Mouse (Mus musculus) heart, embryonic 10.5 days (tissue): ENCODE results near the gene Hist1h2ah. TPM values are rescaled to one million over a fixed set of nuclear protein-coding genes. Genes with fewer than 3 reads are reported as not detected.

Experiments
- DNase-seq: peaks from one replicate; pipeline ENCODE4 v3.0.0-alpha.2; 2017; ENCODE audit warnings: low spot score
- H3K27ac ChIP-seq: fragments of 300-500 bp; sonication (generic); 2 replicates; pipeline ENCODE4 v1.5.1; 2016; ENCODE audit warnings: mild to moderate bottlenecking
- H3K27me3 ChIP-seq: fragments of 300-500 bp; sonication (generic); 2 replicates; pipeline ENCODE4 v1.6.1; 2016; ENCODE audit warnings: mild to moderate bottlenecking; ENCODE audit not compliant: poor library complexity, insufficient read depth, severe bottlenecking
- H3K36me3 ChIP-seq: fragments of 300-500 bp; sonication (generic); 2 replicates; pipeline ENCODE4 v1.6.1; 2016; ENCODE audit warnings: mild to moderate bottlenecking, moderate library complexity
- H3K4me1 ChIP-seq: fragments of 300-500 bp; sonication (generic); 2 replicates; pipeline ENCODE4 v1.6.1; 2016; ENCODE audit warnings: mild to moderate bottlenecking
- H3K4me3 ChIP-seq: fragments of 300-500 bp; sonication (generic); 2 replicates; pipeline ENCODE4 v1.5.1; 2016; ENCODE audit warnings: mild to moderate bottlenecking, moderate library complexity
- H3K9me3 ChIP-seq: fragments of 300-500 bp; sonication (generic); 2 replicates; pipeline ENCODE4 v1.6.1; 2016; ENCODE audit warnings: mild to moderate bottlenecking, moderate library complexity
- WGBS: fragments of 180-500 bp; shearing (Covaris S2); methylation state at CpG from one replicate; pipeline ENCODE4 v1.1.7; 2016; 5-methylcytosine and 5-hydroxymethylcytosine counted together
- polyA plus RNA-seq: library from polyadenylated mRNA; unstranded; fragments of >200 nt; fragmentation: Nextera tagmentation; extraction: Ambion mirVana; gene quantifications from 2 replicates; pipeline ENCODE4 v1.2.1, GENCODE M21; 2016

Gene Hist1h2ah
- polyA plus RNA-seq, 1 experiment from 2014 or later, result 3.5 TPM

DNA sequence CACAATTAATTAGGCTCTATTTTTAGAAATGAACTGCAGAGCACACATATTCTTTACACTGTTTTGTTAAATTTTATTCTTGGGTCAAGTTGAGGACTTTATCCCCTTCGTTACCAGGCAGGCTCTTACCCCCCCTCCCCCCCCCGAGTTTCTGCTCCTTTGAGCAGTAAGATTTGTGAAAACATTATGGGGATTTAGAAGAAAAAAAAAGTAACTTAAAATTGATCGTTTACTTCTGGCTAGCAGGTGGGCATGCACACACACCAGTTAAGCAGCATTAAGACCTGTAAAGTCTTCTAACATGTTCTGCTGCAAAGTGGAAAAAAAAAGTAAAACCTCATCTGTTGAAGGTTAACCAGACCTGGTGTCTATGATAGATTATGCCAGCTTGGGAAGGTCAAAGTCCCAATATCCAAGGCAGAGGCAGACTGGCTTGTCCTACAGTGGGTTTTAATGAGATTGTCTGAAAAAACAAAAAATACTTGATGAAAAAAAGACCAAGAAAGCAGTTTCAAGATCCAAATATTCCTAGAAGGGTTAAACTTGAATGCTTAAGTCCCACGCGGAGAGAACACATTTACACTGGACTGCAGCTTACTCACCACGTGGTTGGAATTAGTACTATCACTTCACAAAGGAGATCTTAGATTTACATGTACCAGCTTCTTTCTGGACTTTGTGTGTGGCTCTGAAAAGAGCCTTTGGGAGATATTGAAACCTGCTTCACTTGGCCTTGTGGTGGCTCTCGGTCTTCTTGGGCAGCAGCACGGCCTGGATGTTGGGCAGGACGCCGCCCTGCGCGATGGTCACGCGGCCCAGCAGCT lies 713 bp downstream of the Hist1h2ah start:
- Histone ChIP-seq H3K36me3 (no peaks in the 10 kb centered on the region), H3K27ac (peak overlapping the region; percentile 86), H3K4me1 (peaks cover 11% of the 10 kb centered on the region; the same call in 1 of the 2 replicates), H3K4me3 (peak overlapping the region; percentile 57), H3K27me3 (no peaks in the 10 kb centered on the region), H3K9me3 (no peaks in the 10 kb centered on the region)
- no peak for DNase-seq
- WGBS, result 1% methylated on average over 14 of the region's 14 CpGs

DNA sequence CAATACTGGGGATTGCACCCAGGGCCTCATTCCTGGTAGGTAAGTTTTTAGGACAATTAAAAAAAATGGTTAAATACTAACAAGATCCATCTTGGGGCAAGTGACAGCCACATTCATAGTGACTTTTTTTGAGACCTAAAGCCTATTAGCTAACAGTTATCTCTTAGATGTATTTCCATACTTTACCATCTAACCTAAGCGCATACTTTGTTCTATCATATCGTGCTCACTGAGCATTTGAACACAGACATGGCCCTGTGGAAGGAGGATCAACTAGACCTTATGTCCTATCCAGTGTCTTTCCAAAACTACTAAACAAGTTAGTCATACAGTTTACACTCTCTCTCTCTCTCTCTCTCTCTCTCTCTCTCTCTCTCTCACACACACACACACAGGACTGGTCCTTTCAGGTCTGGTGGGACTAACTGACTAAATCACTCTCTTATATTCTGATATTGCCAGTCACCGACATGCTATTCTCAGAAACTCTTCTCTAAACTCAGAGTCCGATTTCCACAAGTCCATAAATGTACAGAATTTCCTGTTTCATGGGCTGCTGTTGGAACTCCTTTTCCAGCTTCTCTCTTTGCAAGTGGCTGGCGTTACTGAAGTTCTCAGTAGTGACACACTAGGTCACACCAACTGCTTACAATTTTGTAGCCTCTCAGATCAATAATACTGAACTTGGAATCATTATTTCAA lies 1.5 kb downstream of the Hist1h2ah start:
- Histone ChIP-seq H3K27ac (peak overlapping the region; percentile 86), H3K36me3 (no peaks in the 10 kb centered on the region), H3K4me3 (peak overlapping the region; percentile 57), H3K9me3 (no peaks in the 10 kb centered on the region), H3K27me3 (no peaks in the 10 kb centered on the region), H3K4me1 (peaks cover 11% of the 10 kb centered on the region; the same call in 1 of the 2 replicates)
- WGBS, result 64% methylated on average over 5 of the region's 5 CpGs
- DNase-seq, result no peak

GRCm38 (mm10) chr13:22030493-22030892 lies 4.9 kb downstream of the Hist1h2ah start:
- no peak for DNase-seq
- no peaks in the 10 kb centered on the region for H3K9me3 ChIP-seq
- no peak overlapping the region for H3K27ac ChIP-seq
- 16% methylated on average over 4 of the region's 4 CpGs for WGBS
- H3K4me1 ChIP-seq, result peaks cover 5% of the 10 kb centered on the region; the same call in 1 of the 2 replicates
- H3K27me3 ChIP-seq, result no peaks in the 10 kb centered on the region
- no peaks in the 10 kb centered on the region for H3K36me3 ChIP-seq
- no peak overlapping the region for H3K4me3 ChIP-seq

DNA sequence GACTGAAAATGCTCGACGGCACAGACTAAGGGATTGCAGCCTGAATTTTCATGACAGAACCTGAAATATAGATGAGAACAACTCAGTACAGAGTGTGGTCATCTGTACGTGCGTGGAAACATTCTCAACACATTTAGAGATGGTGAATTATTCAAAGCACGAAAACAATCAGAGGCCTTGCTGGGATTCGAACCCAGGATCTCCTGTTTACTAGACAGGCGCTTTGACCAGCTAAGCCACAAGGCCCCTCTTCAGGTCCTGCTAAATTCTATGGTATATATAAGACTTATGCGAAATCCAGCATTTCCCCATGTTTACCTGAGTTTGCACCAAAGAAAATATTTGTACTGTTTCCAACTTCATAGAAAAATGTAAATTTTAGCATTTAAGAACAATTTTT lies 5.4 kb downstream of the Hist1h2ah start:
- Histone ChIP-seq H3K27me3 (no peaks in the 10 kb centered on the region), H3K4me1 (peaks cover 5% of the 10 kb centered on the region; the same call in 1 of the 2 replicates), H3K9me3 (no peaks in the 10 kb centered on the region), H3K36me3 (no peaks in the 10 kb centered on the region), H3K27ac (no peak overlapping the region), H3K4me3 (peak overlapping the region; percentile 65)
- WGBS, result 23% methylated on average over 8 of the region's 8 CpGs
- no peak for DNase-seq

GRCm38 (mm10) chr13:22028673-22029460 lies 6.5 kb downstream of the Hist1h2ah start:
- H3K27ac ChIP-seq, result peak overlapping the region; percentile 84
- H3K36me3 ChIP-seq, result no peaks in the 10 kb centered on the region
- peak; percentile 97 for DNase-seq
- H3K27me3 ChIP-seq, result no peaks in the 10 kb centered on the region
- no peaks in the 10 kb centered on the region for H3K9me3 ChIP-seq
- peak overlapping the region; percentile 65 for H3K4me3 ChIP-seq
- WGBS, result under 1% methylated on average over 40 of the region's 40 CpGs
- peaks cover 2% of the 10 kb centered on the region; the same call in 1 of the 2 replicates for H3K4me1 ChIP-seq

DNA sequence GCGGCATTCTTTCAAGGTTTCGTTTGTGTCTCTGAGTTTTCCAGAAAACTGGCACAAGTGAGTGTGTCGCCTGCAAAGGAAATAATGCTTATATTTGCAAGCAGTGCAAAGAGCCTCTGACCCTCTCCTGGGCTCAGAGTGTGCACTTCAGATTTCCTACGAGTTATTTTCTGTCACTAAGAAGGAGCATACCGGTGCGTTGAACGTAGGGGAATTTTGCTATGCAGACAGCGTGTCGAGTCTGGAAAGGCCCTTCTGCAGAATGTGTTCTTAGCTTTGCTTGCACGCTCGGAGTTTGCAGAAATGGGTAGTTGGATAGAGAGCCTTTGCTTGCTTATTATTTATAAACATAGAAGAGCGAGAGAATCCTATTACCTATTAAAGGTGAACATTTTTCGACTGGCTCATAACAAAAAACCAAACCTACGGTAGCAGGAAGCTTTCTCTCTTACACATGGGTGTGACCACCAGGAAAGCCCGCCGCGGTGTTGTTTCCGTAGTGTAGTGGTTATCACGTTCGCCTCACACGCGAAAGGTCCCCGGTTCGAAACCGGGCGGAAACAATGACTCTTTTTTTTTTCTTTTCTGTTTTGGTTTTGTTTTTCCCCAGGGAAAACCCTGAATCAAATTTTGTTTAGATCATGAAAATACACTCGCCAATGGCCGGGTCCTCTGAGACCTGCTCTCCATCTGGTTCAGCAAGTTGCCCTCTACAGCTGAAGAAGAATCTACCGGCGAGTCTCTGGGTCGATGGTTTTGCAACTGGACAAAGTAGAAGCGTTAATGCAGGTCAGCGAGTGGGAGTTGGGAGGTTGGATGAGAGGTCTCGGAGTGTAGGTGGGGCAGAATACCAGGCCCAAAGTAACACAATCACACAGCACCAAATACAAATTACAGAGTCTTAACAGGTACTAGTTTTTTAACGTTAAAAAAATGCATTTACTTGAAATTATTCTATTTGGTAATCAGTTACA lies 9.0 kb downstream of the Hist1h2ah start:
- peak overlapping the region; percentile 76 for H3K27ac ChIP-seq
- WGBS, result under 1% methylated on average over 35 of the region's 35 CpGs

GRCm38 (mm10) chr13:22022241-22022640 lies 13.1 kb downstream of the Hist1h2ah start:
- H3K27ac ChIP-seq, result 0 out of 2 replicates have a peak overlapping the region, but pooled peaks have one; percentile 36
- H3K4me3 ChIP-seq, result peak overlapping the region; percentile 65
- DNase-seq, result peak; percentile 89
- no peaks in the 10 kb centered on the region for H3K36me3 ChIP-seq
- H3K27me3 ChIP-seq, result peaks cover 5% of the 10 kb centered on the region; the same call in 1 of the 2 replicates
- no peaks in the 10 kb centered on the region for H3K4me1 ChIP-seq
- WGBS, result under 1% methylated on average over 9 of the region's 9 CpGs
- H3K9me3 ChIP-seq, result no peaks in the 10 kb centered on the region

More for the DNA sequence above, 9.0 kb downstream of the Hist1h2ah start:
- Histone ChIP-seq H3K4me3 (peak overlapping the region; percentile 70), H3K36me3 (no peaks in the 10 kb centered on the region), H3K4me1 (no peaks in the 10 kb centered on the region), H3K9me3 (no peaks in the 10 kb centered on the region), H3K27me3 (no peaks in the 10 kb centered on the region)
- peak; percentile 92 for DNase-seq

DNA sequence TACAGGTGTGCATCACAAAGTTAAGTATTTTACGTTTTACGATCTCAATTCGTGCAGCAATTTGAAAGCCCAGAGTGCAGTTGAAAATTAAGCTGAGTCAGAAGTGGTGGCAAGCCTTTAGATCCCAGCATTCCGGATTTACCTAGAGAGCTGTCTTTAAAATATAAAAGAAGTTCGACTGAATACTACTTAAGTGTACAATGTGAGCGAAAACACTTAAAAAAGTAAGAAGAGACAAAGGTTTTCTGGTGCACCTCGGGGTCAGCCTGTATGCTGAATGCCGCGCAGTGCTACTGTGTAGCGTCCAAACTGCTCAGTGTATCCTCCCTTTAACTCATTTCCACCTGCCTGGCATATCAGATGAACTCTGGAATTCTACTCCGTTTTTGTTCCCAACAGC lies 13.8 kb downstream of the Hist1h2ah start:
- WGBS, result under 1% methylated on average over 11 of the region's 11 CpGs
- H3K27ac ChIP-seq, result peak overlapping the region; percentile 36; the same call in 1 of the 2 replicates
- no peaks in the 10 kb centered on the region for H3K4me1 ChIP-seq
- no peaks in the 10 kb centered on the region for H3K36me3 ChIP-seq
- no peak for DNase-seq
- peak overlapping the region; percentile 65 for H3K4me3 ChIP-seq
- H3K9me3 ChIP-seq, result no peaks in the 10 kb centered on the region
- H3K27me3 ChIP-seq, result peaks cover 5% of the 10 kb centered on the region; the same call in 1 of the 2 replicates

GRCm38 (mm10) chr13:22020901-22021339 lies 14.4 kb downstream of the Hist1h2ah start:
- no peaks in the 10 kb centered on the region for H3K9me3 ChIP-seq
- H3K27ac ChIP-seq, result peak overlapping the region; percentile 22; the same call in 1 of the 2 replicates
- peaks cover 5% of the 10 kb centered on the region; the same call in 1 of the 2 replicates for H3K27me3 ChIP-seq
- no peaks in the 10 kb centered on the region for H3K4me1 ChIP-seq
- under 1% methylated on average over 8 of the region's 8 CpGs for WGBS
- peak overlapping the region; percentile 65 for H3K4me3 ChIP-seq
- H3K36me3 ChIP-seq, result no peaks in the 10 kb centered on the region
- peak; percentile 79 for DNase-seq

- peak overlapping the region; percentile 75 for H3K27ac ChIP-seq
- peaks cover 7% of the 10 kb centered on the region for H3K27me3 ChIP-seq
- WGBS, result under 1% methylated on average over 44 of the region's 44 CpGs
- no peaks in the 10 kb centered on the region for H3K9me3 ChIP-seq
- H3K4me1 ChIP-seq, result no peaks in the 10 kb centered on the region
- H3K4me3 ChIP-seq, result peak overlapping the region; percentile 65
- peak; percentile 76 for DNase-seq
- H3K36me3 ChIP-seq, result no peaks in the 10 kb centered on the region
Observed at GRCm38 (mm10) chr13:22019934-22020835, 15.2 kb downstream of the Hist1h2ah start.
